Mouse (Mus musculus): ENCODE measurements around the gene Sorl1. TPM values are rescaled to one million over a fixed set of nuclear protein-coding genes. Genes with fewer than 3 reads are reported as not detected.

Gene Sorl1
- total RNA-seq, 1 experiment, result 24.1 TPM

DNA sequence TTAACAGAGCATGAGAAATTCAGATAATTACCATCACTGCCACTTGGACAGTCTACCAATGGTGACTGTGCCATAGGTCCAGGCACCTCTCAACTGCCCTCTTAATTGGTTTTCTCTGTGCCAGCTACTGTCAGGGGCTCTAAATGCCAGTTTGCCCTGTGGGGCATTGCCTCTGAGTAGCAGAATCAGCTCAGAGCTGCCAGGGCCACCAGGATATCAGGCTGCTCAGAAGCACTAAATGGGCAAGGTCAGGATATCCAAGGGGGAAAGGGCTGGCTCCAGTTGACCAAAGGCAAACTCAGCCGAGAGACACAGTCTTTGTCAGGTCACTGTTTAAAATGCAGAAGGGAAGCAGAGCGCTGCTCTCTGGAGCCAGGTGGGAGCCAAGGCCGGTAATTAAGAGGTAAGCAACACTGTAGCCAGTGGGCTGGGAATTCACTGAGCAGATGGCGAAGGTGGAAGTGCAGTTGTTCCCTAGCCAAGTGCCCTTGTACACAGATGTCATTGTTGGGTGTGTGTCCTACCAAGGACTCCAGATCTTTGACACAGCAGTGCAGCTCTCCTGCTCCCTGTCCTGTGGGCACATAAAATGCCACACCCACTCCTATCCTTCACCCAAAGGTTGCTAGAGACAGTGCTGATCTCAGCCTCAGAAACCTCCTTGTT is 181.0 kb downstream of the Sorl1 start:
- TF ChIP-seq MAFK (IDR thresholded peaks at IDR 0.05; ENCODE audit: insufficient read depth, low read depth, low read length) (no peak), CHD2 (IDR thresholded peaks at IDR 0.05; ENCODE audit: low read depth, low read length) (no peak), ZC3H11A (IDR thresholded peaks at IDR 0.05; ENCODE audit: borderline replicate concordance, low read depth, low read length) (no peak), ZNF384 (IDR thresholded peaks at IDR 0.05; ENCODE audit: low read depth, low read length) (no peak), HCFC1 (IDR thresholded peaks at IDR 0.05; ENCODE audit: borderline replicate concordance, insufficient read depth, low read length) (no peak)
- no peak for DNase-seq (ENCODE audit: low read depth, low spot score)
- no peaks in the 10 kb centered on the region for H3K36me3 ChIP-seq (ENCODE audit: control insufficient read depth, insufficient read depth, low read length, poor library complexity, severe bottlenecking)
- H3K9me3 ChIP-seq (ENCODE audit: control insufficient read depth, insufficient read depth, low read depth, low read length), result no peaks in the 10 kb centered on the region
- no peak overlapping the region for H3K9ac ChIP-seq (ENCODE audit: insufficient read depth, low read depth, low read length, poor library complexity, severe bottlenecking)
- no peak overlapping the region for H3K27ac ChIP-seq (ENCODE audit: insufficient read depth, low read depth, low read length, poor library complexity, severe bottlenecking)
- in situ Hi-C loops (cut with MboI; ENCODE audit: low sequenced_read_pairs in 2 of 2, unreplicated experiment in 2 of 2), result loop anchor here in 1 of 2 experiments (10.0 kb wide), 1 partner anchor 468 kb away; no protein-coding TSS in a partner anchor
- peaks cover 0 to 6% of the 10 kb centered on the region in 2 experiments; a peak in 1 of 4 replicates for H3K4me1 ChIP-seq (ENCODE audit: control insufficient read depth in 2 of 2, insufficient read depth in 2 of 2, low read length in 2 of 2, poor library complexity in 1 of 2)
- no peak overlapping the region for H3K4me3 ChIP-seq (ENCODE audit: insufficient read depth in 1 of 2, low read depth in 1 of 2, low read length in 2 of 2, poor library complexity in 1 of 2, severe bottlenecking in 1 of 2)

DNA sequence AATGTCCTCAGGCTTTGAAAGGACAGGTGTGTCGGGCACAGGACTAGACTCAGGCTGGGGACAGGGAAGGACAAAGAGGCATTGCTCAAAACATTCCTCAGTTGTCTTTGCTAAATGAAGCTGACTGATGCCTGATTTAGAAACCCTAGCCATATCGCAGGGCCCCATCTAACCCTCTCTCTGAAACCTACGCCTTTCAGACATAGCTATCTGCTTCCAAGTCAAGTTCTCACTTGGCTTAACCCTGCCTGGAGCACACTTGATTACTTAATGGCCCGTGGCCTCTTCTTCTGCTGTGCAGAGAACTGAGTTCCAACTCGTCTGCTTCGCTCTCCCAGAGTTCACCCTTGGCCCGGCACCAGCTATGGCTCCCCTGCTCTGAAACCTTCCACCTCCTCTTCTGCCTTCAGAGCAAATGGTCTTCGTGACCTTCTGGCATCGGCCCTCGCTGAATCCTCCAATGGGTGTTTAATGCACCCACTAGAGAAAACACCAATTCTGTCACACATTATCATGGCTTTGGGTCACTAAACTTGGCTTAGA is 183.7 kb downstream of the Sorl1 start:
- no peak overlapping the region for H3K4me3 ChIP-seq (ENCODE audit: insufficient read depth in 1 of 2, low read depth in 1 of 2, low read length in 2 of 2, poor library complexity in 1 of 2, severe bottlenecking in 1 of 2)
- TF ChIP-seq ZNF384 (IDR thresholded peaks at IDR 0.05; ENCODE audit: low read depth, low read length) (no peak), MAFK (IDR thresholded peaks at IDR 0.05; ENCODE audit: insufficient read depth, low read depth, low read length) (no peak), HCFC1 (IDR thresholded peaks at IDR 0.05; ENCODE audit: borderline replicate concordance, insufficient read depth, low read length) (no peak), ZC3H11A (IDR thresholded peaks at IDR 0.05; ENCODE audit: borderline replicate concordance, low read depth, low read length) (no peak), CHD2 (IDR thresholded peaks at IDR 0.05; ENCODE audit: low read depth, low read length) (no peak)
- H3K36me3 ChIP-seq (ENCODE audit: control insufficient read depth, insufficient read depth, low read length, poor library complexity, severe bottlenecking), result no peaks in the 10 kb centered on the region
- H3K9ac ChIP-seq (ENCODE audit: insufficient read depth, low read depth, low read length, poor library complexity, severe bottlenecking), result no peak overlapping the region
- H3K9me3 ChIP-seq (ENCODE audit: control insufficient read depth, insufficient read depth, low read depth, low read length), result no peaks in the 10 kb centered on the region
- peaks cover 3 to 14% of the 10 kb centered on the region in 2 experiments; a peak in 2 of 4 replicates for H3K4me1 ChIP-seq (ENCODE audit: control insufficient read depth in 2 of 2, insufficient read depth in 2 of 2, low read length in 2 of 2, poor library complexity in 1 of 2)
- no peak for DNase-seq (ENCODE audit: low read depth, low spot score)
- no peak overlapping the region for H3K27ac ChIP-seq (ENCODE audit: insufficient read depth, low read depth, low read length, poor library complexity, severe bottlenecking)
- in situ Hi-C loops (cut with MboI; ENCODE audit: low sequenced_read_pairs in 2 of 2, unreplicated experiment in 2 of 2), result loop anchor here in 1 of 2 experiments (10.0 kb wide), 1 partner anchor 466 kb away; no protein-coding TSS in a partner anchor

DNA sequence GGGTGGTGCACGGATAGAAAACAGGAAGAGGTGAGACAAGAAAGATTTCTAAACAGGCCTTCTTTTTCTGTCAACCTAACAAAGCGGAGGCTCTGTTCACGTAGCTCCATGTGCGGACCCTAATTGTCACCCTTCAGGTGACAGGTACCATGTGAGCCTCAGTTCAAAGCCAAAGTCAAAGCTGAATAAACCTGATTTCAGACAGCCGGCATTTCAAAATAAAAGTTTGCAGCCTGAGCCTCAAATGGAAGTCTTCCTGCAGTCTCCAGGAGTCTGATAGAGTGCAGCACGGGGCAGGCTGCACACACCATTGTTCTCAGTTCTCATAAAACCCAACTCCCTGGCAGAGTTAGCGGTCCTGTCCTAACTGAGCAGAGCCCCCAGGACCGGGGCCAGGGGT is 185.6 kb downstream of the Sorl1 start:
- Histone ChIP-seq H3K4me1 (ENCODE audit: control insufficient read depth in 2 of 2, insufficient read depth in 2 of 2, low read length in 2 of 2, poor library complexity in 1 of 2) (peaks cover 5 to 23% of the 10 kb centered on the region in 2 experiments; a peak in 3 of 4 replicates), H3K27ac (ENCODE audit: insufficient read depth, low read depth, low read length, poor library complexity, severe bottlenecking) (no peak overlapping the region), H3K9ac (ENCODE audit: insufficient read depth, low read depth, low read length, poor library complexity, severe bottlenecking) (no peak overlapping the region), H3K36me3 (ENCODE audit: control insufficient read depth, insufficient read depth, low read length, poor library complexity, severe bottlenecking) (no peaks in the 10 kb centered on the region), H3K4me3 (ENCODE audit: insufficient read depth in 1 of 2, low read depth in 1 of 2, low read length in 2 of 2, poor library complexity in 1 of 2, severe bottlenecking in 1 of 2) (no peak overlapping the region), H3K9me3 (ENCODE audit: control insufficient read depth, insufficient read depth, low read depth, low read length) (no peaks in the 10 kb centered on the region)
- in situ Hi-C loops (cut with MboI; ENCODE audit: low sequenced_read_pairs in 2 of 2, unreplicated experiment in 2 of 2), result no loop called here
- TF ChIP-seq HCFC1 (IDR thresholded peaks at IDR 0.05; ENCODE audit: borderline replicate concordance, insufficient read depth, low read length) (no peak), ZC3H11A (IDR thresholded peaks at IDR 0.05; ENCODE audit: borderline replicate concordance, low read depth, low read length) (no peak), MAFK (IDR thresholded peaks at IDR 0.05; ENCODE audit: insufficient read depth, low read depth, low read length) (no peak), ZNF384 (IDR thresholded peaks at IDR 0.05; ENCODE audit: low read depth, low read length) (no peak), CHD2 (IDR thresholded peaks at IDR 0.05; ENCODE audit: low read depth, low read length) (no peak)
- no peak for DNase-seq (ENCODE audit: low read depth, low spot score)

DNA sequence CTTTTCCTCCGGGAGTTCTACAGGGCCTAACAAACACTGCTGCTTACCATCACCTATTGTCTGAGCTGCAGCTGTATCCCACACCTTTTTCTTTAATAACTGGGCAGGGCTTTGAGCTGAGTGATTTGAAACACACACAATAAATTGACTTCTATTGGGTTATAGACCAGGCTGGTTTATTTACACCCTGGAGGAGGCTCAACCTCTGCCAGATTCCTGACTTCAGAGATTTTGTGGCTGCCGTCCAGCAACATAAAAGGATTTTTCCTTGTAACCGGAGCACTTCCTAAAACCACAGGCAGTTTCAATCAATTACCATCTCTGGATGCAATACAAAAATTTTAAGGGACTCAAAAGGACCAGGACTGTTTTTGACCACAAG is 186.1 kb downstream of the Sorl1 start:
- Histone ChIP-seq H3K36me3 (ENCODE audit: control insufficient read depth, insufficient read depth, low read length, poor library complexity, severe bottlenecking) (no peaks in the 10 kb centered on the region), H3K9ac (ENCODE audit: insufficient read depth, low read depth, low read length, poor library complexity, severe bottlenecking) (peak overlapping the region; percentile 20; the same call in 1 of the 2 replicates), H3K27ac (ENCODE audit: insufficient read depth, low read depth, low read length, poor library complexity, severe bottlenecking) (no peak overlapping the region), H3K4me1 (ENCODE audit: control insufficient read depth in 2 of 2, insufficient read depth in 2 of 2, low read length in 2 of 2, poor library complexity in 1 of 2) (peaks cover 5 to 23% of the 10 kb centered on the region in 2 experiments; a peak in 3 of 4 replicates), H3K9me3 (ENCODE audit: control insufficient read depth, insufficient read depth, low read depth, low read length) (no peaks in the 10 kb centered on the region), H3K4me3 (ENCODE audit: insufficient read depth in 1 of 2, low read depth in 1 of 2, low read length in 2 of 2, poor library complexity in 1 of 2, severe bottlenecking in 1 of 2) (no peak overlapping the region)
- no peak for DNase-seq (ENCODE audit: low read depth, low spot score)
- TF ChIP-seq HCFC1 (IDR thresholded peaks at IDR 0.05; ENCODE audit: borderline replicate concordance, insufficient read depth, low read length) (no peak), ZC3H11A (IDR thresholded peaks at IDR 0.05; ENCODE audit: borderline replicate concordance, low read depth, low read length) (no peak), CHD2 (IDR thresholded peaks at IDR 0.05; ENCODE audit: low read depth, low read length) (no peak), MAFK (IDR thresholded peaks at IDR 0.05; ENCODE audit: insufficient read depth, low read depth, low read length) (no peak), ZNF384 (IDR thresholded peaks at IDR 0.05; ENCODE audit: low read depth, low read length) (no peak)
- in situ Hi-C loops (cut with MboI; ENCODE audit: low sequenced_read_pairs in 2 of 2, unreplicated experiment in 2 of 2), result no loop called here
